Mouse (Mus musculus): Measurements from ENCODE around the gene Dlst. TPM values are rescaled to one million over a fixed set of nuclear protein-coding genes. Genes with fewer than 3 reads are reported as not detected.

The Dlst gene
- polyA plus RNA-seq, 2 experiments: 59.2 to 73.7 TPM

DNA sequence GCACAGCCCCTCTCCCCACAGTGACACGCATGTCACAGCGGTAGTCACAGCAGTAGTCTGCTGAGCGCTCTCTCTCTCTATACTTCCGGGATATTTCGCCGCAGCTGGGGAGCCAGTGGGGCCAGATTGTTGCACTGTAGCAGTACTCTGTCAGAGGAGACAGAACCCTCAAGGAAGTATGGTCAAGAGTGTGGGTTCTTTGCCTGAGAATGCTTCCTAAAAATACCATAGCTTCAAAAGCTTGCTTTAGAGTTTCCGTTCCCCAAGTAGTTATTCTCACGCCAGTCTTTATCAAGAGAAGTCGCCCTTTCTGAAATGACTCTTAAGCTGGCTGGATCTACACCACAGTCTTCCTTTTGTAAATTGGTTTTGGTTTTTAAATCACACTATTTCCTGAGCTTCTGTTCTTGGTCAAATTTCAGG lies 12.5 kb downstream of the Dlst start:
- Histone ChIP-seq H3K36me3 (replicated peaks; ENCODE audit: control insufficient read depth, insufficient read depth, low read depth) (peaks cover 92% of the 10 kb centered on the region), H3K4me2 (ENCODE audit: low read depth) (no peak overlapping the region), H3K27ac (no peak overlapping the region), H3K4me1 (replicated peaks; ENCODE audit: control insufficient read depth in 2 of 2, insufficient read depth in 2 of 2, low read length in 1 of 2) (no peaks in the 10 kb centered on the region), H3K27me3 (ENCODE audit: control insufficient read depth, insufficient read depth, low read length) (no peaks in the 10 kb centered on the region), H3K9me3 (ENCODE audit: control insufficient read depth, low read length) (no peaks in the 10 kb centered on the region), H3K9ac (replicated peaks) (no peak overlapping the region), H3K4me3 (ENCODE audit: insufficient read depth in 1 of 2, low read depth in 2 of 2, low read length in 2 of 2) (no peak overlapping the region)
- WGBS (ENCODE audit: insufficient replicate concordance): 72% methylated on average over 9 of the region's 9 CpGs
- DNase-seq (ENCODE audit: low read depth in 3 of 3, low spot score in 3 of 3): no peak
- ATAC-seq (ENCODE audit: insufficient read depth): no peak
- TF ChIP-seq EP300 (IDR thresholded peaks at IDR 0.05; ENCODE audit: low read depth) (no peak), CTCF (IDR thresholded peaks at IDR 0.05; ENCODE audit: low read depth) (no peak)

DNA sequence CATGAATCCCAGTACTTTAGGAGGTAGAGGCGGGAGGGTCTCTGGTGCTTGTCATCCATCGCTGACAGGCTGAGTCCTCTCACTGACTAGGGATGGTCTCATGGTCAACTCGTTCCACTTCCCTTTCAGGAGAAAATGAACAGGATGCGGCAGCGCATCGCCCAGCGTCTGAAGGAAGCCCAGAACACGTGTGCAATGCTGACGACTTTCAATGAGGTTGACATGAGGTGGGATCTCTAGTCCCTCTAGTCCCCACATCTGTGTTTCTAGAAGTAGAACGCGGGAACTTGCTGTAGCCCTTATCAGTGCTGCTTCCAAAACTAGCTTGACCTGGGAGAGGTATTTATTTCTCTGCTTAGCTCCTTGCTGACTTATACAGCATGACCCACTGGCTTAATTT lies 13.0 kb downstream of the Dlst start:
- no peak for ATAC-seq (ENCODE audit: insufficient read depth)
- H3K9ac ChIP-seq (replicated peaks): no peak overlapping the region
- H3K4me3 ChIP-seq (ENCODE audit: insufficient read depth in 1 of 2, low read depth in 2 of 2, low read length in 2 of 2): no peak overlapping the region
- peaks cover 92% of the 10 kb centered on the region for H3K36me3 ChIP-seq (replicated peaks; ENCODE audit: control insufficient read depth, insufficient read depth, low read depth)
- TF ChIP-seq CTCF (IDR thresholded peaks at IDR 0.05; ENCODE audit: low read depth) (no peak), EP300 (IDR thresholded peaks at IDR 0.05; ENCODE audit: low read depth) (no peak)
- H3K4me1 ChIP-seq (replicated peaks; ENCODE audit: control insufficient read depth in 2 of 2, insufficient read depth in 2 of 2, low read length in 1 of 2): no peaks in the 10 kb centered on the region; a peak in 1 of 4 replicates
- no peak overlapping the region for H3K4me2 ChIP-seq (ENCODE audit: low read depth)
- 79% methylated on average over 11 of the region's 11 CpGs for WGBS (ENCODE audit: insufficient replicate concordance)
- H3K27me3 ChIP-seq (ENCODE audit: control insufficient read depth, insufficient read depth, low read length): no peaks in the 10 kb centered on the region
- DNase-seq (ENCODE audit: low read depth in 3 of 3, low spot score in 3 of 3): no peak
- H3K9me3 ChIP-seq (ENCODE audit: control insufficient read depth, low read length): no peaks in the 10 kb centered on the region
- H3K27ac ChIP-seq: no peak overlapping the region

DNA sequence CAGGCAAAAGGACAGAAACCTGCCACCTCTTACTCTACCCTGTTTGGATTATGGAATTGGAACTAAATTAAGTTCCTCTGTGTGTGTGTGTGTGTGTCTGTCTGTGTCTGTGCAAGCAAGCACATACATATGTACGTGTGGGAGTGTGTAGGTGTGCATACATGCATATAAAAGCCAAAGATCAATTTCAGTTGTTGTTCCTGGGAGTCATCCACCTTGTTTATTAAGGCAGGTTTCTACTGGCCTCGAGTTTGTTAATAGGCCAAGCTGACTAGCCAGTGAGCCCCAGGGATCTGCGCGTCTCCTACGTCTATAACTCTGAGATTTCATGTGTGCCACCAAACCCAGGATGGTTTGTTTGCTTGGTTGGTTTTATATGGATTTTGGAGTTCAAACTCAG lies 14.1 kb downstream of the Dlst start:
- WGBS (ENCODE audit: insufficient replicate concordance): 89% methylated on average over 5 of the region's 5 CpGs
- ATAC-seq (ENCODE audit: insufficient read depth) (no peak), DNase-seq (ENCODE audit: low read depth in 3 of 3, low spot score in 3 of 3) (no peak)
- Histone ChIP-seq H3K4me2 (ENCODE audit: low read depth) (no peak overlapping the region), H3K36me3 (replicated peaks; ENCODE audit: control insufficient read depth, insufficient read depth, low read depth) (peaks cover 90% of the 10 kb centered on the region), H3K9ac (replicated peaks) (no peak overlapping the region), H3K4me3 (ENCODE audit: insufficient read depth in 1 of 2, low read depth in 2 of 2, low read length in 2 of 2) (no peak overlapping the region), H3K4me1 (replicated peaks; ENCODE audit: control insufficient read depth in 2 of 2, insufficient read depth in 2 of 2, low read length in 1 of 2) (no peaks in the 10 kb centered on the region; a peak in 1 of 4 replicates), H3K9me3 (ENCODE audit: control insufficient read depth, low read length) (no peaks in the 10 kb centered on the region), H3K27me3 (ENCODE audit: control insufficient read depth, insufficient read depth, low read length) (no peaks in the 10 kb centered on the region), H3K27ac (no peak overlapping the region)
- TF ChIP-seq EP300 (IDR thresholded peaks at IDR 0.05; ENCODE audit: low read depth) (no peak), CTCF (IDR thresholded peaks at IDR 0.05; ENCODE audit: low read depth) (no peak)

DNA sequence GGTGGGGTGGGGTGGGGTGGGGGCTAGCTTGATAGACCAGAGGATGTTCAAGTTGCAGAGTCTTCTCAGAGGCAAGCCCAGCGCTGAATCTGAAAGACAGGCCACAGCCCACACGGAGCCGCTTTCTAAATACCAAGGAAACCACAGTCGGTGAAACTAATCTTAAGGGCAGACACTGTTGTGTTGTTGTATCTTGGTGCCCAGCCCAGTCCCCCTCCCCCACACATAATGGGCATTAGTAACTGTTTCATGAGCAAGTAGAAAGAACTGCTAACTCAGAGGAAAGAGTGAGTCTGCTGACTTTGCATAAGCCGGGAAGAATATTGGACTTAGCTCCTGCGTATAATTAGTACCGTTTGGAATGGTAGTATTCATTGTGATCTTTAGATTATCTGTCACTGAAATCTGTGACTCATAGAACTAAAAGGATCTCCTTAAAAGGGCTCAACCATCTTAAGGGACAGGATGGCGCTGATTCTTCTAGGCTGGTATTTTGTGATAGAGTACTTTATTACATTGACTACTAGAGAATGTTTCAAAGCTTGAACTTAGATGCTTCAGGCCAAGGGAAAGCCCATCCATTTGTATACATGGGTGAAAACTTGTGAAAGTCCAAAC lies 16.5 kb downstream of the Dlst start:
- Histone ChIP-seq H3K4me2 (ENCODE audit: low read depth) (no peak overlapping the region), H3K9ac (replicated peaks) (no peak overlapping the region), H3K4me3 (ENCODE audit: insufficient read depth in 1 of 2, low read depth in 2 of 2, low read length in 2 of 2) (no peak overlapping the region), H3K4me1 (replicated peaks; ENCODE audit: control insufficient read depth in 2 of 2, insufficient read depth in 2 of 2, low read length in 1 of 2) (no peaks in the 10 kb centered on the region; a peak in 1 of 4 replicates), H3K27me3 (ENCODE audit: control insufficient read depth, insufficient read depth, low read length) (no peaks in the 10 kb centered on the region), H3K36me3 (replicated peaks; ENCODE audit: control insufficient read depth, insufficient read depth, low read depth) (peaks cover 88% of the 10 kb centered on the region), H3K27ac (no peak overlapping the region), H3K9me3 (ENCODE audit: control insufficient read depth, low read length) (no peaks in the 10 kb centered on the region)
- no peak for DNase-seq (ENCODE audit: low read depth in 3 of 3, low spot score in 3 of 3)
- ATAC-seq (ENCODE audit: insufficient read depth): no peak
- TF ChIP-seq CTCF (IDR thresholded peaks at IDR 0.05; ENCODE audit: low read depth) (no peak), EP300 (IDR thresholded peaks at IDR 0.05; ENCODE audit: low read depth) (no peak)
- 69% methylated on average over 8 of the region's 8 CpGs for WGBS (ENCODE audit: insufficient replicate concordance)

- Histone ChIP-seq H3K27me3 (ENCODE audit: control insufficient read depth, insufficient read depth, low read length) (no peaks in the 10 kb centered on the region), H3K27ac (no peak overlapping the region), H3K36me3 (replicated peaks; ENCODE audit: control insufficient read depth, insufficient read depth, low read depth) (peaks cover 82% of the 10 kb centered on the region), H3K4me3 (ENCODE audit: insufficient read depth in 1 of 2, low read depth in 2 of 2, low read length in 2 of 2) (no peak overlapping the region), H3K9ac (replicated peaks) (no peak overlapping the region), H3K9me3 (ENCODE audit: control insufficient read depth, low read length) (no peaks in the 10 kb centered on the region), H3K4me1 (replicated peaks; ENCODE audit: control insufficient read depth in 2 of 2, insufficient read depth in 2 of 2, low read length in 1 of 2) (no peaks in the 10 kb centered on the region; a peak in 1 of 4 replicates), H3K4me2 (ENCODE audit: low read depth) (no peak overlapping the region)
- DNase-seq (ENCODE audit: low read depth in 3 of 3, low spot score in 3 of 3) (no peak), ATAC-seq (ENCODE audit: insufficient read depth) (no peak)
- TF ChIP-seq CTCF (IDR thresholded peaks at IDR 0.05; ENCODE audit: low read depth) (no peak), EP300 (IDR thresholded peaks at IDR 0.05; ENCODE audit: low read depth) (no peak)
- WGBS (ENCODE audit: insufficient replicate concordance): 84% methylated on average over 9 of the region's 9 CpGs
Measured at GRCm38 (mm10) chr12:85129426-85129978, 18.9 kb downstream of the Dlst start.
